Mouse (Mus musculus): Measurements from ENCODE around the gene Cacng2.

DNA sequence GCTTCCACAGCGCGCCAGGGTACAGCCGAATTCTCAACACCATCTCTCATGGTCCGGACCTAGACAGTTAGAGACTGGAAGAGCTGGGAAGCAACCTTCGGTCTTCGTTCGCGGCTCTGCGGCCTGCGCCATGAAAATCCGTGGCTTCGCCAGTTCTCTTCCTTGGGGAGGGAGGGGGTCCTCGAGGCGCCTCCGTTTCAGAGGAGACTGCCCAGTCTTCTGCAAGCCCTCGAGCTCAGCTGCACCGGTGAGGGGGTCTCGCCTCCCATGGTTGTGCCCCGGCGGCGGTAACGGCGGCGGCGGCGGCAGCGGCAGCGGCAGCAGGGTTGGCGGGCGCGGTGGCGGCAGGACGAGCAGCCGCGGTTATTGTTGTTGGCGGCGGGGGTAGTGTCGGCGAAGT lies 580 bp downstream of the Cacng2 start:
- TF ChIP-seq CTCF (IDR thresholded peaks at IDR 0.05; ENCODE audit: insufficient read depth, low read depth, low read length) = no peak
- 0 out of 2 replicates have a peak, but pooled peaks have one; percentile 22 for TF ChIP-seq POLR2A (IDR thresholded peaks at IDR 0.05; ENCODE audit: insufficient read depth, low read depth, low read length)
